Mouse (Mus musculus) urinary bladder, adult 2 months (tissue): ENCODE measurements around the gene Cpe. TPM values are rescaled to one million over a fixed set of nuclear protein-coding genes. Genes with fewer than 3 reads are reported as not detected.

Source experiments
- DNase-seq: peaks from one replicate; pipeline ENCODE4 v3.0.0; 2022; ENCODE audit warnings: low spot score
- polyA plus RNA-seq: library from polyadenylated mRNA; depleted of rRNA; stranded (reverse); fragments of >200 nt; gene quantifications from 2 replicates; pipeline ENCODE4 v1.2.3, GENCODE M21; 2012; rRNA removed

The Cpe gene
- polyA plus RNA-seq, 1 experiment: 114 TPM

GRCm38 (mm10) chr8:64548054-64548850, 144.6 kb downstream of the Cpe start:
- DNase-seq: no peak

DNA sequence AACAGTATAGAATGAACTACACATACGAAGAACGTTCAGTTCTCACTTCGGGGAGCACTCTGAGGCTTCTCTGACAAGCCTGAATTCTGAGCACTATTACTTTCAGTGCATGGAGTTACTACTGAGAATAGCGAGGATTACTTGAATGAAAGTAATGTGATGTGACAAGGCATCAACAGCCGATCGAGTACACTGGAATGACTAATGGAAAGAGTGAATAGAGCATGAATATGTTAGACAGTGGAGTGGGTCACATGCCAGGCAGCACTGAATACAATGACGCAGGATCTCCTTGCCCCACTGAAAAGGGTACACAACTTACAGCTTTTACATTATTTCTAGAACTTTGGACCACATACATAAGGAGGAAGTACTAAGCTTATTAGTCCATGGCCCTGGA, 149.4 kb downstream of the Cpe start:
- no peak for DNase-seq

Other genes starting within 250 kb of the Cpe start
- 61.3 and 88.5 TPM in 2 replicates for gene Msmo1, start 40.7 kb upstream of the Cpe start, polyA plus RNA-seq
- gene Klhl2, start 157.0 kb upstream of the Cpe start, polyA plus RNA-seq: 20.1 and 20.2 TPM in 2 replicates